In the genomic region with DNA sequence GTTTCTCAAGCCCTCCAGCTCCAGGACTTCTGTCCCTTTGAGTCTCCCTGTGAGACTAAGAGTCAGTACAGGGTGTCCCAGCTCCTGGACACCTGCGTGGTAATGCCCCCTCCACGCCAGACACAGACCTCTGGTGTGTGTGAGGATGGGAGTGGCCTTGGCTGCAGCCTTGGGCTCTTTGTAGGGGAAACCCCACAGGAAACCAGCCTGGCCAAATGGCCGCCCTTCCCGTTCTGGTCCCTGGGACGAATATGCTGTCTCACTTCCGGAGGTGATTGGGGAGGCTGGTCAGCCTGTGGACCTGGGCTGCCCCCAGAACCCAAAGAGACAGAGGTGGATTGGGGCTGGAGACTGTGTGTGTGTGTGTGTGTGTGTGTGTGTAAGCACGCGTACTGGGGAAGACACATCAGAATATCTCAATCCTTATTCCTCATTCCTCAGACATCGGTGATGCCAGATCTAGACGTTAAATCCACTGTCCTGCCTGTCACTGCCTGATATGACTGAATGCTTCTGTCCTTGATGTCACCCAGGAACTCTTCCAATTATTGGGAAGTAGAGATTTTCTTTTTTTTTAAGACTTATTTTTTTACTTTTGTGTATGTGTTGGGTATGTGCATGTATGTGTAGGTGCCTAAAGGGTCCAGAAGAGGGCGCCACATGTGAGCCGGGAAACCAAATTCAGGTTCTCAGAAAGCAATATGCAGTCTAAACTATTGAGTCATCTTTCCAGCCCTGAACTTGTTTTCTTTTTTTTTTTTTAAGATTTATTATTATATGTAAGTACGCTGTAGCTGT, we compare ENCODE assay signal across 7 mouse cellular contexts. TPM values are rescaled to one million over a fixed set of nuclear protein-coding genes. Genes with fewer than 3 reads are reported as not detected.
DNase-seq lines count a peak whose midpoint lies in the region; ATAC-seq and TF ChIP-seq lines count a peak whose summit lies in the region.

No protein-coding gene starts in this region.

- H3K4me2 ChIP-seq in hindbrain, embryonic 14.5 days (replicated peaks): peak overlapping the region; percentile 54

- no peaks in the 10 kb centered on the region for H3K9me3 ChIP-seq in ES-Bruce4 (replicated peaks; ENCODE audit: control insufficient read depth, insufficient read depth, low read length, poor library complexity, severe bottlenecking)
- no peaks in the 10 kb centered on the region for H3K9me3 ChIP-seq in hindbrain, embryonic 14.5 days (ENCODE audit: control insufficient read depth, low read length)

- H3K27me3 ChIP-seq in ES-Bruce4 (ENCODE audit: control insufficient read depth, insufficient read depth, low read length, poor library complexity, severe bottlenecking): no peaks in the 10 kb centered on the region
- peaks cover 16% of the 10 kb centered on the region; the same call in 1 of the 2 replicates for H3K27me3 ChIP-seq in hindbrain, embryonic 14.5 days (ENCODE audit: control insufficient read depth, insufficient read depth, low read length)
- H3K27me3 ChIP-seq in liver, adult 2 months (ENCODE audit: control insufficient read depth, insufficient read depth, low read length): no peaks in the 10 kb centered on the region

- no peaks in the 10 kb centered on the region for H3K4me1 ChIP-seq in ES-Bruce4 (ENCODE audit: control insufficient read depth, insufficient read depth, low read length)
- peaks cover 28% of the 10 kb centered on the region for H3K4me1 ChIP-seq in hindbrain, embryonic 14.5 days (replicated peaks; ENCODE audit: control insufficient read depth, insufficient read depth, low read length)
- 0 out of 2 replicates have a peak, but pooled peaks cover 2% of the 10 kb centered on the region for H3K4me1 ChIP-seq in liver, adult 2 months (ENCODE audit: control insufficient read depth, insufficient read depth, low read length)

- DNase-seq in adrenal gland, adult (ENCODE audit: inconsistent age in 2 of 2, low spot score in 1 of 2): peak; percentile 88 to 94
- peak; percentile 78 for DNase-seq in gastrocnemius, adult 18-20 months (ENCODE audit: low spot score)
- DNase-seq in hindbrain, embryonic 14.5 days (ENCODE audit: low spot score): no peak
- DNase-seq in liver, adult 2 months (ENCODE audit: extremely low read depth, low read depth, low spot score): peak; percentile 32
- DNase-seq in right cerebral cortex, postnatal 36 days (ENCODE audit: low spot score in 2 of 2): no peak

- no peak for TF ChIP-seq EP300 in ES-Bruce4 (IDR thresholded peaks at IDR 0.05; ENCODE audit: insufficient read depth, low read depth, low read length)

- peak overlapping the region; percentile 96 for H3K9ac ChIP-seq in ES-Bruce4 (ENCODE audit: low read depth, poor library complexity, severe bottlenecking)
- peak overlapping the region; percentile 45 for H3K9ac ChIP-seq in hindbrain, embryonic 14.5 days
- peak overlapping the region; percentile 54 for H3K9ac ChIP-seq in liver, adult 2 months (ENCODE audit: low read depth, low read length)

- WGBS in hindbrain, embryonic 14.5 days: 57% methylated on average over 13 of the region's 13 CpGs
- WGBS in liver, adult 2 months: 59% methylated on average over 13 of the region's 13 CpGs

- TF ChIP-seq POLR2A in ES-Bruce4 (IDR thresholded peaks at IDR 0.05; ENCODE audit: insufficient read depth, low read length): no peak
- no peak for TF ChIP-seq POLR2A in liver, adult 2 months (IDR thresholded peaks at IDR 0.05; ENCODE audit: extremely low read depth, insufficient read depth, low read length)

- ATAC-seq in hindbrain, embryonic 14.5 days (ENCODE audit: low FRiP score): 0 out of 2 replicates have a peak, but pooled peaks have one; percentile 17
- peak; percentile 37 for ATAC-seq in monocyte, adult 5-6 weeks (replicated peaks; ENCODE audit: insufficient number of reproducible peaks, low FRiP score, low TSS enrichment, poor library complexity, severe bottlenecking)

- TF ChIP-seq CTCF in ES-Bruce4 (IDR thresholded peaks at IDR 0.05; ENCODE audit: low read depth, low read length): no peak
- peak; percentile 22; the same call in 1 of the 2 replicates for TF ChIP-seq CTCF in liver, adult 2 months (IDR thresholded peaks at IDR 0.05; ENCODE audit: low read depth, low read length)

- H3K36me3 ChIP-seq in ES-Bruce4 (ENCODE audit: control insufficient read depth, insufficient read depth, low read length, poor library complexity, severe bottlenecking): peaks cover 11% of the 10 kb centered on the region
- 0 out of 2 replicates have a peak, but pooled peaks cover 4% of the 10 kb centered on the region for H3K36me3 ChIP-seq in hindbrain, embryonic 14.5 days (replicated peaks; ENCODE audit: control insufficient read depth, insufficient read depth)
- H3K36me3 ChIP-seq in liver, adult 2 months (ENCODE audit: control insufficient read depth, insufficient read depth, low read length): no peaks in the 10 kb centered on the region

- peaks cover 8% of the 10 kb centered on the region; the same call in 1 of the 2 replicates for H3K79me2 ChIP-seq in liver, adult 2 months (ENCODE audit: control insufficient read depth, insufficient read depth, low read length)

- H3K4me3 ChIP-seq in ES-Bruce4 (ENCODE audit: low read depth, low read length): peak overlapping the region; percentile 64
- peak overlapping the region; percentile 23 for H3K4me3 ChIP-seq in hindbrain, embryonic 14.5 days (replicated peaks; ENCODE audit: low read length)
- peak overlapping the region; percentile 45 for H3K4me3 ChIP-seq in liver, adult 2 months (ENCODE audit: insufficient read depth, low read depth, low read length)

- H3K27ac ChIP-seq in ES-Bruce4 (ENCODE audit: insufficient read depth, low read length): peak overlapping the region; percentile 26
- peak overlapping the region; percentile 77 for H3K27ac ChIP-seq in hindbrain, embryonic 14.5 days
- H3K27ac ChIP-seq in liver, adult 2 months (replicated peaks; ENCODE audit: insufficient read depth, low read depth, low read length): peak overlapping the region; percentile 93

RNA-seq across cellular contexts. Expression of gene Nanos3, which starts 19.2 kb away (rescaled TPM):
- 3.0 and 4.3 TPM in 2 replicates for polyA plus RNA-seq in ES-Bruce4 (2011; ENCODE audit: insufficient read depth, insufficient read length, low read depth, missing spikeins)
- total RNA-seq in gastrocnemius, adult 18-20 months (2021): under 1 TPM in 1 of 2 experiments, not detected in 1; 0.82 TPM
- polyA plus RNA-seq in hindbrain, embryonic 14.5 days (2014; fragmentation: Nextera tagmentation; extraction: Ambion mirVana): 7.8 and 10.4 TPM in 2 replicates
- not detected in 2 replicates for total RNA-seq in liver, adult 2 months (2014; rRNA removed)
- polyA plus RNA-seq in liver, adult 2 months (2012; rRNA removed): not detected in 2 replicates
- total RNA-seq in monocyte, adult 5-6 weeks (2017): not detected in 3 replicates

RNA-seq across cellular contexts. Expression of gene Zswim4, which starts 32.7 kb away (rescaled TPM):
- polyA plus RNA-seq in ES-Bruce4 (2011; ENCODE audit: insufficient read depth, insufficient read length, low read depth, missing spikeins): 14.8 and 15.4 TPM in 2 replicates
- total RNA-seq in gastrocnemius, adult 18-20 months (2021): 1 to 10 TPM; 6.6 to 7.2 TPM
- 20.0 and 20.6 TPM in 2 replicates for polyA plus RNA-seq in hindbrain, embryonic 14.5 days (2014; fragmentation: Nextera tagmentation; extraction: Ambion mirVana)
- total RNA-seq in liver, adult 2 months (2014; rRNA removed): 2.8 and 3.7 TPM in 2 replicates
- 6.9 and 8.4 TPM in 2 replicates for polyA plus RNA-seq in liver, adult 2 months (2012; rRNA removed)
- 11.8 to 12.1 TPM (median 11.9 TPM) in 3 replicates for total RNA-seq in monocyte, adult 5-6 weeks (2017)

RNA-seq across cellular contexts. Expression of gene D8Ertd738e, which starts 45.3 kb away (rescaled TPM):
- polyA plus RNA-seq in ES-Bruce4 (2011; ENCODE audit: insufficient read depth, insufficient read length, low read depth, missing spikeins): 90.6 and 92.0 TPM in 2 replicates
- total RNA-seq in gastrocnemius, adult 18-20 months (2021): 100 to 1,000 TPM; 185 to 187 TPM
- polyA plus RNA-seq in hindbrain, embryonic 14.5 days (2014; fragmentation: Nextera tagmentation; extraction: Ambion mirVana): 268 and 296 TPM in 2 replicates
- total RNA-seq in liver, adult 2 months (2014; rRNA removed): 103 and 115 TPM in 2 replicates
- polyA plus RNA-seq in liver, adult 2 months (2012; rRNA removed): 99.3 and 105 TPM in 2 replicates
- total RNA-seq in monocyte, adult 5-6 weeks (2017): 106 to 180 TPM (median 151 TPM) in 3 replicates

RNA-seq across cellular contexts. Expression of gene Mri1, which starts 53.0 kb away (rescaled TPM):
- 37.1 and 38.0 TPM in 2 replicates for polyA plus RNA-seq in ES-Bruce4 (2011; ENCODE audit: insufficient read depth, insufficient read length, low read depth, missing spikeins)
- total RNA-seq in gastrocnemius, adult 18-20 months (2021): 10 to 100 TPM; 13.8 to 19.7 TPM
- 38.9 and 40.2 TPM in 2 replicates for polyA plus RNA-seq in hindbrain, embryonic 14.5 days (2014; fragmentation: Nextera tagmentation; extraction: Ambion mirVana)
- 17.1 and 25.8 TPM in 2 replicates for total RNA-seq in liver, adult 2 months (2014; rRNA removed)
- 43.1 and 75.7 TPM in 2 replicates for polyA plus RNA-seq in liver, adult 2 months (2012; rRNA removed)
- 7.0 to 21.9 TPM (median 15.6 TPM) in 3 replicates for total RNA-seq in monocyte, adult 5-6 weeks (2017)

RNA-seq across cellular contexts. Expression of gene 4930432K21Rik, which starts 56.3 kb away (rescaled TPM):
- polyA plus RNA-seq in ES-Bruce4 (2011; ENCODE audit: insufficient read depth, insufficient read length, low read depth, missing spikeins): 3.8 and 4.7 TPM in 2 replicates
- total RNA-seq in gastrocnemius, adult 18-20 months (2021): under 1 TPM; 0.31 to 0.57 TPM
- 1.4 TPM in 2 replicates for polyA plus RNA-seq in hindbrain, embryonic 14.5 days (2014; fragmentation: Nextera tagmentation; extraction: Ambion mirVana)
- not detected in 2 replicates for total RNA-seq in liver, adult 2 months (2014; rRNA removed)
- polyA plus RNA-seq in liver, adult 2 months (2012; rRNA removed): 0.07 and 0.11 TPM in 2 replicates
- 1.8 to 2.1 TPM in 2 of 3 replicates, not detected in the other for total RNA-seq in monocyte, adult 5-6 weeks (2017)

Comparison
In these comparisons a context has a peak if more than half of its experiments do, and no peak if none do; other contexts are left out.
1. H3K27ac ChIP-seq: peak in every context shown above with its lines; median percentile 93 in liver, adult 2 months; 77 in hindbrain, embryonic 14.5 days; 26 in ES-Bruce4.
2. H3K9ac ChIP-seq: peak in every context shown above with its lines; median percentile 96 in ES-Bruce4; 54 in liver, adult 2 months; 45 in hindbrain, embryonic 14.5 days.
3. DNase-seq: peak in adrenal gland, adult (2 of 2), gastrocnemius, adult 18-20 months (single experiment) and liver, adult 2 months (single experiment); none in hindbrain, embryonic 14.5 days (single experiment) and right cerebral cortex, postnatal 36 days (0 of 2).
4. Peak in every context shown above with its lines, with median percentiles within 50 percentile points of each other: H3K4me3 ChIP-seq.